Mouse (Mus musculus) lung, embryonic 14.5 days (tissue): Measurements from ENCODE around the gene Mvb12a. TPM values are rescaled to one million over a fixed set of nuclear protein-coding genes. Genes with fewer than 3 reads are reported as not detected.

Experiments used
- ATAC-seq: fragments of 200-750 bp; cut with Nextera tagmentation; 2 replicates; pipeline ENCODE4 v1.8.0; 2017; ENCODE audit warnings: mild to moderate bottlenecking, moderate TSS enrichment, moderate library complexity; ENCODE audit not compliant: insufficient read depth
- DNase-seq: peaks from one replicate; pipeline ENCODE4 v3.0.0-alpha.2; 2015
- H3K27ac ChIP-seq: fragments of 300-500 bp; sonication (generic); 2 replicates; pipeline ENCODE4 v1.5.1; 2014; ENCODE audit warnings: low read depth, mild to moderate bottlenecking, moderate library complexity
- H3K27me3 ChIP-seq: fragments of 300-500 bp; sonication (generic); 2 replicates; pipeline ENCODE4 v1.6.1; 2014; ENCODE audit warnings: low read length, control low read depth; ENCODE audit not compliant: insufficient read depth
- H3K36me3 ChIP-seq: fragments of 300-500 bp; sonication (generic); 2 replicates; pipeline ENCODE4 v1.6.1; 2014; ENCODE audit warnings: control low read depth; ENCODE audit not compliant: insufficient read depth
- H3K4me1 ChIP-seq: fragments of 300-500 bp; sonication (generic); 2 replicates; pipeline ENCODE4 v1.6.1; 2014; ENCODE audit warnings: antibody characterized with exemption, control low read depth; ENCODE audit not compliant: insufficient read depth
- H3K4me2 ChIP-seq: fragments of 300-500 bp; sonication (generic); 2 replicates; pipeline ENCODE4 v1.6.1; 2014; ENCODE audit warnings: mild to moderate bottlenecking
- H3K4me3 ChIP-seq: fragments of 300-500 bp; sonication (generic); 2 replicates; pipeline ENCODE4 v1.5.1; 2014; ENCODE audit warnings: low read depth, low read length
- H3K9ac ChIP-seq: fragments of 300-500 bp; sonication (generic); 2 replicates; pipeline ENCODE4 v1.6.1; 2014
- H3K9me3 ChIP-seq: fragments of 300-500 bp; sonication (generic); 2 replicates; pipeline ENCODE4 v1.6.1; 2016; ENCODE audit warnings: low read depth, low read length, control low read depth
- CTCF ChIP-seq: IDR thresholded peaks from 2 replicates; pipeline ENCODE4 v1.5.1; 2016; ENCODE audit warnings: antibody characterized with exemption, low read depth
- whole genome bisulfite sequencing: fragments of 180-500 bp; shearing (Covaris S2); extraction: QIAGEN DNeasy Blood & Tissue Kit; methylation state at CpG from one replicate; pipeline ENCODE4 v1.1.7; 2014; 5-methylcytosine and 5-hydroxymethylcytosine counted together
- polyA plus RNA-seq: library from polyadenylated mRNA; unstranded; fragments of >200 nt; fragmentation: Nextera tagmentation; extraction: Ambion mirVana; gene quantifications from 2 replicates; pipeline ENCODE4 v1.2.1, GENCODE M21; 2014

Gene Mvb12a
- polyA plus RNA-seq, 1 experiment from 2014 or later: 106 TPM

GRCm38 (mm10) chr8:71537028-71537867, 5.5 kb upstream of the Mvb12a start, which contains the start of gene Bst2:
Gene Bst2 (minus strand): TSS chr8:71537456.
- no peaks in the 10 kb centered on the region for H3K27me3 ChIP-seq
- H3K4me1 ChIP-seq: 0 out of 2 replicates have a peak, but pooled peaks cover 4% of the 10 kb centered on the region
- H3K9me3 ChIP-seq: no peaks in the 10 kb centered on the region
- H3K27ac ChIP-seq: peak within 1 kb of the TSS; percentile 73
- DNase-seq: peak; percentile 96
- ATAC-seq: peak; percentile 89
- WGBS: 2% methylated on average over 37 of the region's 37 CpGs
- H3K4me2 ChIP-seq: peak within 1 kb of the TSS; percentile 70
- no peak for TF ChIP-seq CTCF
- H3K36me3 ChIP-seq: no peaks in the 10 kb centered on the region
- peak within 1 kb of the TSS; percentile 53 for H3K9ac ChIP-seq
- peak within 1 kb of the TSS; percentile 45 for H3K4me3 ChIP-seq

GRCm38 (mm10) chr8:71543755-71544154, 1.0 kb downstream of the Mvb12a start:
- WGBS: 82% methylated on average over 9 of the region's 9 CpGs
- peaks cover 28% of the 10 kb centered on the region; the same call in 1 of the 2 replicates for H3K36me3 ChIP-seq
- DNase-seq (no peak), ATAC-seq (no peak)
- peak overlapping the region; percentile 53 for H3K9ac ChIP-seq
- no peaks in the 10 kb centered on the region for H3K27me3 ChIP-seq
- H3K9me3 ChIP-seq: no peaks in the 10 kb centered on the region
- H3K4me3 ChIP-seq: peak overlapping the region; percentile 59
- H3K4me1 ChIP-seq: no peaks in the 10 kb centered on the region
- TF ChIP-seq CTCF: no peak
- no peak overlapping the region for H3K27ac ChIP-seq
- H3K4me2 ChIP-seq: peak overlapping the region; percentile 86

GRCm38 (mm10) chr8:71545053-71545452, 2.3 kb downstream of the Mvb12a start:
- no peaks in the 10 kb centered on the region for H3K9me3 ChIP-seq
- H3K4me1 ChIP-seq: no peaks in the 10 kb centered on the region
- peaks cover 28% of the 10 kb centered on the region; the same call in 1 of the 2 replicates for H3K36me3 ChIP-seq
- DNase-seq (no peak), ATAC-seq (no peak)
- no peak overlapping the region for H3K27ac ChIP-seq
- H3K27me3 ChIP-seq: no peaks in the 10 kb centered on the region
- TF ChIP-seq CTCF: no peak
- H3K4me2 ChIP-seq: no peak overlapping the region
- 89% methylated on average over 11 of the region's 11 CpGs for WGBS
- H3K9ac ChIP-seq: no peak overlapping the region
- no peak overlapping the region for H3K4me3 ChIP-seq

- 92% methylated on average over 7 of the region's 7 CpGs for WGBS
These were observed 4.9 kb downstream of the Mvb12a start for GRCm38 (mm10) chr8:71547590-71547989.

GRCm38 (mm10) chr8:71550754-71551153, 8.0 kb downstream of the Mvb12a start:
- no peak for TF ChIP-seq CTCF
- H3K36me3 ChIP-seq: peaks cover 25% of the 10 kb centered on the region; the same call in 1 of the 2 replicates
- no peak overlapping the region for H3K4me2 ChIP-seq
- H3K9me3 ChIP-seq: no peaks in the 10 kb centered on the region
- WGBS: 40% methylated on average over 7 of the region's 7 CpGs
- no peak overlapping the region for H3K4me3 ChIP-seq
- H3K9ac ChIP-seq: no peak overlapping the region
- DNase-seq: no peak
- H3K27me3 ChIP-seq: no peaks in the 10 kb centered on the region
- no peaks in the 10 kb centered on the region for H3K4me1 ChIP-seq
- no peak overlapping the region for H3K27ac ChIP-seq
- no peak for ATAC-seq

More at GRCm38 (mm10) chr8:71547590-71547989, 4.9 kb downstream of the Mvb12a start:
- Histone ChIP-seq H3K4me1 (no peaks in the 10 kb centered on the region), H3K4me3 (no peak overlapping the region), H3K36me3 (peaks cover 28% of the 10 kb centered on the region; the same call in 1 of the 2 replicates), H3K4me2 (no peak overlapping the region), H3K27me3 (no peaks in the 10 kb centered on the region), H3K9ac (no peak overlapping the region), H3K27ac (no peak overlapping the region), H3K9me3 (no peaks in the 10 kb centered on the region)
- no peak for TF ChIP-seq CTCF
- DNase-seq (no peak), ATAC-seq (no peak)

GRCm38 (mm10) chr8:71552770-71553169, 10.0 kb downstream of the Mvb12a start:
- ATAC-seq (no peak), DNase-seq (no peak)
- 38% methylated on average over 6 of the region's 6 CpGs for WGBS
- H3K4me2 ChIP-seq: no peak overlapping the region
- H3K9me3 ChIP-seq: no peaks in the 10 kb centered on the region
- H3K27me3 ChIP-seq: peaks cover 14% of the 10 kb centered on the region
- H3K4me1 ChIP-seq: no peaks in the 10 kb centered on the region
- H3K36me3 ChIP-seq: peaks cover 8% of the 10 kb centered on the region; the same call in 1 of the 2 replicates
- H3K4me3 ChIP-seq: no peak overlapping the region
- H3K9ac ChIP-seq: no peak overlapping the region
- H3K27ac ChIP-seq: no peak overlapping the region
- no peak for TF ChIP-seq CTCF

GRCm38 (mm10) chr8:71554001-71554400, 11.3 kb downstream of the Mvb12a start:
- DNase-seq (no peak), ATAC-seq (no peak)
- H3K9ac ChIP-seq: no peak overlapping the region
- H3K27me3 ChIP-seq: peaks cover 26% of the 10 kb centered on the region
- 63% methylated on average over 6 of the region's 6 CpGs for WGBS
- H3K9me3 ChIP-seq: no peaks in the 10 kb centered on the region
- H3K4me2 ChIP-seq: no peak overlapping the region
- H3K27ac ChIP-seq: 0 out of 2 replicates have a peak overlapping the region, but pooled peaks have one; percentile 18
- H3K4me1 ChIP-seq: no peaks in the 10 kb centered on the region
- H3K4me3 ChIP-seq: no peak overlapping the region
- TF ChIP-seq CTCF: no peak
- no peaks in the 10 kb centered on the region for H3K36me3 ChIP-seq
